Mouse (Mus musculus) gonadal fat pad, adult 2 months (tissue): ENCODE data around the gene Nudt22. TPM values are rescaled to one million over a fixed set of nuclear protein-coding genes. Genes with fewer than 3 reads are reported as not detected.
A peak's percentile ranks its signal among the peaks of the same experiment; 100 is the strongest.
"Not testable (repeated sequence)": the region's sequence is repeated elsewhere in the genome, so short reads cannot be mapped to it uniquely, and the experiment has no call there.

ENCODE experiments used
- DNase-seq: peaks from one replicate; pipeline ENCODE4 v3.0.0-alpha.2; 2012; ENCODE audit warnings: low read depth
- polyA plus RNA-seq: library from polyadenylated mRNA; depleted of rRNA; stranded (reverse); fragments of >200 nt; gene quantifications from 2 replicates; pipeline ENCODE4 v1.2.3, GENCODE M21; 2012

Gene Nudt22
- polyA plus RNA-seq, 1 experiment: 46.9 TPM

DNA sequence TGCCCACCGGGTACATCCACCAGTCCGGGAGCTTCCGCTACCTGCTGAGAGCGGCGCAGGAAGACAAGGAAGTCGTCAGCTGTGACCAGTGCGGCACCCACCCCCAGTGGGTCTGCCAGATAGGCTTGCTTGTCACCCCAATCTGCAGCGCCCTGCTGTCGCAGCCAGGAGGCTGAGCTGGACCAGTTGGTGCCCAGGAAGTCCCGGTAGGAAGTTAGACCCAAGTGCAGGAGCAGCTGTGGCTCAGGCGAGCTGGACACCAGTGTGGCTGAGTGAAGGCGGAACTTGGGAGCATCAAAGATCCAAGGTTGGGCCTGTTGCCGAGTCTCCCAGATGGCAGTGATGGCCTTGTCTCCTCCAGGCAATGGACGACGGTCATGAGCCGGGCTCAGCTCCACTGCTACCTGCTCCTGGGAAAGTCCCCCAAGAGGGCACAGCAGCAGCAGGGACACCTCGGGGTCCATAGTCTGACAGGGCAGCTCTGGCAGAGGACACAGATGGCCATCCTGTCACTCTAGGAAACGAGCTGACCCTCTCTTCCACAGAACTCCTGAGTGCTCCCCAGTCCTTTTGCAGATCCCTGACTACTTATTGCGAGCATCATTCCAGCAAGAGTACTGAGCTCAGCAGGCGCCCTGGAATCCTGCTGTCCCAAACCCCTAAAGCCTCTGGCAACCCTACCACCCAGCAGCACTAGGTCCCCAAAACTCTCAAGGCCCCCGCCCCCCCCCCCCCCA, 494 bp downstream of the Nudt22 start:
- DNase-seq: no peak

DNA sequence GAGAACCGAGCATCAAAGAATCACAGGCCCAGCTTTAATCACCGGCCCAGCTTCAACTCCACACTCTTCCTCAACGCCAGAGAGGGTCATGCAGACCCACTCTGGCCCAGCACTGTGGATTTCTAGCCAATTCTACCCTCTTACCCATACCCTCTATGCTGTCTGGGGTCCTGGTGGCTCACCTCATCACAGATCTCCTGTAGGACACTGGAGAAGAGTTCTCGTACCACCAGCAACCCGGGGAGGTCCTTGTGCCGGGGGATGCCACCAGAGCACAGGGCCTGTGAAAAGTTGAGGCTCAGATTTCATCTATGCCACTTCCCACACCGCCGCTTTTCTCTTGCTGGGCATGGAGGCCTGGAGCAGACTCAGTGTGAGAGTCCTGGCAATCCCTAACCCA, 1.4 kb downstream of the Nudt22 start:
- DNase-seq: no peak

GRCm38 (mm10) chr19:6994002-6994401, 1.9 kb downstream of the Nudt22 start:
- DNase-seq: no peak

DNA sequence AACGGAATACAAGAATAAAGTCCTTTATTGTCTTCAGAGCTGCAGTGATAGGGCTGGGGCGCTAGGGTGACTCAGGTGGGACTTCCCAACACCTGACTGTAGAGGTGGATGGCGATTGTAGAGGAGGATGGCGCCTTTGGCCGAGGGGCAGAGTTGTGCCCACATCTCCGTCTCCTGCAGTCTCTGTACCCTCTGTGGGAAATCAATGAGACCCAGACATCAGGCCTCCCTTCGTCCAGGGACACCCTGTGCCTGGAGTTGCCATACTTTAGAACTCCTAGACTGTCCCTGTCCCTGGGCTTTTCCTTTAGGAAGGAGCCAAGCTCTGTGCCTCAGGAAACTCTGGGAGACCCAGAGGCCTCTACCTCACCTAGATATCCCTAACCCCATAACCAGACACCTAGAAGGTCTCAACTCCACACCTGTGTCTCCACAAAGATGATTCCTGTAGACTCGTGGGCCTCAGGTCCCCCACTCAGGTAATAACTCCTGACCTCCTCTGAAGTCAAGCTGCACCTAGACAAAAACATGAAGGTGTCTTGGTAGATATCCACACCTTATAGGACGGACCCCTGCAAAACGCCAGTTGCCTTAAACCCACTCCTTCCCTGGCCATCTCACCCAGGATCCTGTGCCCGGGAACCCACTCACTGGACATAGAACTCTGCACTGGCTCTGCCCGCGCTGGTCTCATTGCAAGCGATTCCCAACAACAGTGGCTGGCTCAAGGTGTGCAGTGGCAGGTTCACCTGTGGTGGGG, 2.7 kb downstream of the Nudt22 start:
- DNase-seq: no peak

- peak; percentile 70 for DNase-seq
Observed at GRCm38 (mm10) chr19:6992011-6992858, 3.7 kb downstream of the Nudt22 start, which contains the start of gene Dnajc4. Gene Dnajc4, minus strand, starts transcription at chr19:6992572.

DNA sequence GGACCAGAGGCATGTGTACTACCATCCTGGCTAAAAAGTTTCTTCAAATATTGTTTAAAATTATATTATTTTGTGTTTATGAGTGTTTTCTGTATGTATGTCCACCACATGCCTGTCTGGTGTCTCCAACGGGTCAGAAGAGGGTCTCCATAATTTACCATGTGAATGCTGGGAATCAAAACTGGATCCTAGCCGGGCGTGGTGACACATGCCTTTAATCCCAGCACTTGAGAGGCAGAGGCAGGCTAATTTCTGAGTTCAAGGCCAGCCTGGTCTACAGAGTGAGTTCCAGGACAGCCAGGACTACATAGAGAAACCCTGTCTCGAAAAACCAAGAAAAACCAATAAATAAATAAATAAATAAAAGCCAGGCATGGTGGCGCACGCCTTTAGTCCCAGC, 4.8 kb downstream of the Nudt22 start:
- DNase-seq: not testable (repeated sequence)

DNA sequence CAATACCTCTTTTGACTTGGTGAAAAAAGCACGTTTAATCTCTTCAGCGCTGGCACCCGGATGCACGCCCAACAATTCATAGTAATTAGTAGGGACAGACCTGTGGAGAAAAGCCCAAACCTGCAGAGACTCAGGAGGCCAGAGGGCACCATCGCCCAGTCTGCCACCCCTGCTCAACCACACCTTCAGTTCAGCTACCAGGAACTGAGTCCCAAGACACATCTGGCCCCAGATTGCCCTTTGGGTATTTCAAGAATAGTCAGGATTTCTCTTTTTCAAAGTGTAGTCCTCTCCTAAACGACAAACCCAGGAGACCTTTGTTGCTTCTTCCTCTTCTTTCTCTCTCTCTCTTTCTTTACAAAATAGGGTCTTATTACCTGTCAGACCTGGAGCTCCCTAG, 5.2 kb downstream of the Nudt22 start:
- DNase-seq: no peak

DNA sequence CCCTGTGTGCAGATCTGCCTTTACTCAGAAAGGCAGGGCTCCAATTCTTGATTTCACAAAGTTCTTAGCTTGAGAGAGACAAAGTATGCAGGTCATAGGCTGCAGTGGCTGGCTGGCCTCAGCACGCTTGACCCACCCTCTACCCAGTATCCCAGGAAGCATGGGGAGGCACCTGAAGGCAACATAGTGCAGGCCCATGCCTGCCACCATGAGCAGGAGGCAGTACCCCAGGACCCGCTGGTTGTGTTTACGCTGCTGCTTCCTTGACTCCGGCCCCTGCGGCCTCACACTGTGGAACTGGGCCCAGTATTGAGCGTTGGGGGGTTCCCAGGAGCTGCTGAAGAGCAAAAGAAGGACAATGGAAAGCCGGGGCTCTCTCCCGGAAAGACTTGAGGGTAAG, 6.7 kb downstream of the Nudt22 start:
- no peak for DNase-seq

- DNase-seq: no peak
Observed at GRCm38 (mm10) chr19:6987904-6988285, 8.0 kb downstream of the Nudt22 start.

DNA sequence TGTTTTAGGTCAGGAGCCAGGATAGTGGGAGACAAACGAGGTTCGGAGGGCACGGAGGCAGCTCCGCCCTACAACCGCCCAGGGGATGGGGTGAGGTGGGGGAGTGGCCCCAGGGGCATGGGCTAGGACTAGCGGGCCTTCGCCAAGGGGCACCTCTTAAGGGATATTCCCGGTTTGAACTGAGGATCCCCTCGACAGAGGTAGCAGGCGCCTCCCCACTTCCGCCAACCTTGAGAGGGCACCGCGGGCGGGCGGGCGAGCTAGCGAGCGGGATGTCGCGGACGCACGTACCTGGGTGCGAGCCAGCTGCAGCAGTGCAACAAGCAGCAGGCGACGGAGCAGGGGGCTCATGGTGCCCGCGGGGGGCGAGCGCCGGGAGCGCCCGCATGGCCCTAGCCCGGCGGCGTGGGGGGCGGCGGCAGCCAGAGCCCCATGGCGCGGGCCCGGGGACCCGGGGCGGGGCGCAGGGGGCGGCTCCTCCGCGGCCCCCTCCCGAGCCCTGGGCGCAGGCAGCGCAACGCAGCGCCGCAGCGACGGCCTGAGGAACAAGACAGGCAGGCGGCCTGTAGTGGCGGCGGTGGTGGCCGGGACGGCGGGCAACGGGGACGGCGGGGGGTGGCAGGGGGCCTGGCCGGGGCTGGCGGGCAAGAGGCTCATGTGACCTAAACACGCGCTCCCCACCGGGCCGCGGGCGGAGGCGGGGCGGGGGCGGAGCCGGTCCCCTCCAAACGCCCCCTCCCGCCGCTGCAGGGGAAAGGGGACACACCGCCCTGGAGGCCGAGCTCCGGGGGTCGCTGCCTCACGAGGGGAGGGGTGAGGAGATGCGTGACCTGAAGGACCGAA, 8.6 kb downstream of the Nudt22 start, which contains the start of gene Vegfb:
Gene Vegfb, minus strand, starts transcription at position 591 of the 843 bp plus-strand sequence.
- DNase-seq: no peak

GRCm38 (mm10) chr19:6985951-6986708, 9.8 kb downstream of the Nudt22 start:
- DNase-seq: no peak

GRCm38 (mm10) chr19:6985300-6985699, 10.6 kb downstream of the Nudt22 start:
- DNase-seq: no peak

GRCm38 (mm10) chr19:6983621-6984020, 12.3 kb downstream of the Nudt22 start:
- DNase-seq: no peak

DNA sequence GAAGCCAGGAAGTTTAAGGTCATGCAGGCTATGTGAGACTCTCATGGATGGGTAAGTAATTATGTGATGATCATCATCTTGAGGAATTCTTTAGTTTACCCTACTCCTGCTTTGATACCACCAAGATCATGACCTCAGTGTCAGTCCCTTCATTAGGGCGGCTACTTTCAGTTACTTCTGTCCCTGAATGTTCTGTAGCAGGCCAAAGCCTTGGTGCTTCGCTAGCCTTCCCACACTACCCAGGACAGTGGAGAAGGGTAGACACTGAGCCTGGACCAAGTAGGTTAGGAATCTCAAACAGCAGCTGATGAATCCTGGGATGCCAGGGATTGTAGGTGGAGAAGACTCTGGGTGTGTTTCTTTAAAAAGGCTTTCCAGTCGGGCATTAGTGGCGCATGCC, 14.5 kb downstream of the Nudt22 start:
- DNase-seq: no peak

- peak; percentile 80 for DNase-seq
Observed at GRCm38 (mm10) chr19:6980381-6981093, 15.4 kb downstream of the Nudt22 start, which contains the start of gene Fkbp2. Gene Fkbp2, minus strand, starts transcription at chr19:6980501.

GRCm38 (mm10) chr19:6979486-6980380, 16.2 kb downstream of the Nudt22 start:
- DNase-seq: peak; percentile 92

DNA sequence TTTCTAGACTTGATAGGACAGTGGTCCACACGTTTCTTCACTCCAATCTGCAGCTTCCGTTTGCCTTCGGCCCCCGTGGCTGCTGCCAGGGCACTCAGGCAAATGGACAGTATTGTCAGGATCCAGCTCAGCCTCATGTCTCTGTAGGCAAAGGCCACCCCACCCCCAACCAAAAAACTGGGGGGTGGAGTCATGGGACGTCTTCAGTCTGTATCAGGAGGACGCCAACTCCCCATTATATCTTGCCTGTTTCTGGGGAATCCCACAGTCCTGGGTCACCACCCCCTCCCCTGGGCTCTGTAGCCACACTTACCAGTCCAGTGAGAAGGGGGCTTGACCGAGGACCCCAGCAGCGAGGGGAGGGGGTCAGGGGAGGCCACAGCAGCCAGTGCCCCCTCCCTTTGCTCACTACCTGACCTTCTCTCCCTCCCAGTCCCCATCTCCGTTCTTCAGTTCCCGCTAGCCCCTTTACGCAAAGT, 16.9 kb downstream of the Nudt22 start:
- DNase-seq: no peak

- DNase-seq: no peak
Observed at GRCm38 (mm10) chr19:6978639-6978974, 17.3 kb downstream of the Nudt22 start.
